Mouse (Mus musculus): ENCODE data around the gene Prdm8.
A peak's percentile ranks its signal among the peaks of the same experiment; 100 is the strongest.

Gene Prdm8

GRCm38 (mm10) chr5:98184971-98185805 is 18.2 kb downstream of the Prdm8 start:
- DNase-seq (ENCODE audit: low spot score in 2 of 2) = peak; percentile 79 to 85

- peak; percentile 50 to 64 for DNase-seq (ENCODE audit: low spot score in 2 of 2)
Observed at GRCm38 (mm10) chr5:98185806-98186751, 19.1 kb downstream of the Prdm8 start.

- DNase-seq (ENCODE audit: low spot score in 2 of 2) = peak in 1 of 2 experiments; percentile 47
Observed at GRCm38 (mm10) chr5:98189181-98190180, 22.5 kb downstream of the Prdm8 start.

- DNase-seq (ENCODE audit: low spot score in 2 of 2) = no peak
Observed at GRCm38 (mm10) chr5:98192295-98192983, 25.4 kb downstream of the Prdm8 start.

- no peak for DNase-seq (ENCODE audit: low spot score in 2 of 2)
Observed at GRCm38 (mm10) chr5:98194959-98195358, 28.0 kb downstream of the Prdm8 start.

GRCm38 (mm10) chr5:98198412-98199218 is 31.6 kb downstream of the Prdm8 start:
- no peak for DNase-seq (ENCODE audit: low spot score in 2 of 2)

- no peak for DNase-seq (ENCODE audit: low spot score in 2 of 2)
Observed at GRCm38 (mm10) chr5:98199219-98199552, 32.2 kb downstream of the Prdm8 start.

- DNase-seq (ENCODE audit: low spot score in 2 of 2) = no peak
Observed at GRCm38 (mm10) chr5:98201606-98202005, 34.6 kb downstream of the Prdm8 start.

- no peak for DNase-seq (ENCODE audit: low spot score in 2 of 2)
Observed at GRCm38 (mm10) chr5:98202996-98203395, 36.0 kb downstream of the Prdm8 start.

- no peak for DNase-seq (ENCODE audit: low spot score in 2 of 2)
Observed at GRCm38 (mm10) chr5:98212501-98212900, 45.5 kb downstream of the Prdm8 start.

- no peak for DNase-seq (ENCODE audit: low spot score in 2 of 2)
Observed at GRCm38 (mm10) chr5:98221956-98222355, 55.0 kb downstream of the Prdm8 start.

GRCm38 (mm10) chr5:98226710-98227109 is 59.7 kb downstream of the Prdm8 start:
- DNase-seq (ENCODE audit: low spot score in 2 of 2) = no peak

GRCm38 (mm10) chr5:98229456-98229855 is 62.5 kb downstream of the Prdm8 start:
- no peak for DNase-seq (ENCODE audit: low spot score in 2 of 2)

- no peak for DNase-seq (ENCODE audit: low spot score in 2 of 2)
Observed at GRCm38 (mm10) chr5:98238466-98238865, 71.5 kb downstream of the Prdm8 start.
